Mouse (Mus musculus): Measurements from ENCODE around the gene Gm42715.
A peak's percentile ranks its signal among the peaks of the same experiment; 100 is the strongest.

The Gm42715 gene

DNA sequence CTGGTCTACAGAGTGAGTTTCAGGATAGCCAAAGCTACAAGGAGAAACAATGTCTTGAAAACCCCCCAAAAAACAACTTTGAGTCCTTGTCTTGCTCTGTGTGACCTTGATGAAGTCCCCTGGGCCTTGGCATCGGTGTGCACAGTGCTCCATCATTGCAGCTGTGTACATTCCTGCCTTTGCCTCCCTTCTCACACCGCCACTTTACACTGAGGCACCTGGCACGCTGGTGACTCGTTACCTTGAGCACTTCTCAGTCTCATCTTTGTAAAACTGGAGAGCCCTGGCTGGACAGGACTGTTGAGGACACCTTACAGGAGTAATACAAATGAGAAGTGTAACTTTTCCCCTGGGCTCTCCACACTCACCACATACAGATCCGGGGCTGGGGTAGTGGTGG, 67.8 kb downstream of the Gm42715 start:
- DNase-seq (ENCODE audit: low spot score), result no peak

DNA sequence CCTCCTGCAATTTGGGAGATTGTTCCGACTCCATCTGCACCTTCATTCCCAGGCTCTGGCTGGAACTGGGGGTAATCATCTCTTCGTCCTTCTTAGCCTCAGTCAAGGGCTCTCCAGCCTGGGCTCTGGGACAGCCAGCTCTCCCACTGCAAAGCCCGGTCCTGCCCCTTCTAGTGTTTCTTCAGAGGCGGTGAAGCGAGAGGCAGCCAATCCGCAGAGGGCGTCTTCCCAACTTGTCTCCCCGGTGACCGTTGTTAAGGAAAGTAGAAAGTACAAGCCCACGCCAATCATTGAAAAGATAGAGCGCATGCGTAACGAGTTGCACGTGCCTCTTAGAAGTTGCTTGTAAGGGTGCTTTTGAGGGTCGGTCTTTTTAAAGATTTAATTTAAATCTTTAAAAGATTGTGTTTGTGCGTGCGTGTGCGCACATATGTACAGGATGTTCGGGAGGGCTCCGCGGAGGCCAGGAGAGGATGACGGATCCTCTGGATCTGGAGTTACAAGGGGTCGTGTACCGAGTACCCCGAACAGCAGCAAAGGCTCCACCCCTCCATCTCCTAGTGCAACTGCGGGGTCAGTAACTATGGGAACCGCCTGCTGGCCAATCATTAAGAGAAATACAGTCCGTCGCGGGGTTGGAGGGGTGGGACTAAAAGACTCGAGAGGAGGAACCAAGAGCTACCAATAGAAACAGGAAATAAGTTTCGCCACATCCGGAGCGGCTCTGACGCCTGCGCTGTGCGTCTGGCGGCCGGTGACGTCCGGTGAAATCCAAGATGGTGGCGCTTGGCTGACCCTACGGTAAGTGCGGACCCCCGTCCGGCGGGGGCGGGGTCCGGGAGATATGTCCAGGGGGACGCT, 68.9 kb downstream of the Gm42715 start, which contains the start of the genes Ccdc189 and Rnf40:
Gene Ccdc189 (minus strand): TSS at position 585 of the 861 bp plus-strand sequence.
Gene Rnf40 (plus strand): TSS at position 757 of the 861 bp plus-strand sequence.
- peak; percentile 69 for DNase-seq (ENCODE audit: low spot score)

GRCm38 (mm10) chr7:127588901-127589300, 69.5 kb downstream of the Gm42715 start:
- no peak for DNase-seq (ENCODE audit: low spot score)

DNA sequence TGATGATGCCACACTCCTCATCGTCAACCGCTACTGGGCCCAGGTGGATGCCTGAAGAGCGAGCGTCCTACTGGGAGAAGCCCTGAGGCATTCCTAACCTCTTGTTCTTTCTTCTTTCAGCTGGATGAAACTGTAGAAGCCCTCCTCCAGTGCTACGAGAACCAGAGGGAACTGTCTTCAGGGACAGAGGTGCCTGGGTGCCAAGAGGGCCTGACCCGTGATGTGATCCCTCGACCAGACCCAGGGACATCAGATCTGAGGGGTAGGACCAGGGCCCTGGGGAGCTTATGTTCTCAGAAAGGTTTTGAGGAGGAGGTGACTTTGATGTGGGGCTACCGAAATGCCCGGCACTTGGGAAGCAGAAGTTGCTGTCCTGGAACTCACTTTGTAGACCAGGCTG, 70.3 kb downstream of the Gm42715 start:
- no peak for DNase-seq (ENCODE audit: low spot score)

- no peak for DNase-seq (ENCODE audit: low spot score)
Observed at GRCm38 (mm10) chr7:127591108-127591507, 71.7 kb downstream of the Gm42715 start.

DNA sequence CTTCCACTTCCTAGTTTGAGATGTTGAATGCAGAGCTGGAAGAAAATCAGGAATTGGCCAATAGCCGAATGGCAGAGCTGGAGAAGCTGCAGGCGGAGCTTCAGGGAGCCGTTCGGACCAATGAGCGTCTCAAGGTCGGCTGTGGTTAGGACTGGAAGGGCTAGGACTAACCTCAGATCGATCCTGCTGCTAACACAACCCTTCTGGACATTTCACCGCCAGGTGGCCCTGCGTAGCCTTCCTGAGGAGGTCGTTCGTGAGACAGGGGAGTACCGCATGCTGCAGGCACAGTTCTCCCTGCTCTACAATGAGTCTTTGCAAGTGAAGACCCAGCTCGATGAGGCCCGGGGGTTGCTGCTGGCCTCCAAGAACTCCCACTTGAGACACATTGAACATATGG, 73.2 kb downstream of the Gm42715 start:
- no peak for DNase-seq (ENCODE audit: low spot score)

GRCm38 (mm10) chr7:127596747-127597146, 77.4 kb downstream of the Gm42715 start:
- DNase-seq (ENCODE audit: low spot score), result no peak

GRCm38 (mm10) chr7:127600612-127601011, 81.2 kb downstream of the Gm42715 start:
- no peak for DNase-seq (ENCODE audit: low spot score)

- DNase-seq (ENCODE audit: low spot score), result no peak
Observed at GRCm38 (mm10) chr7:127601735-127602134, 82.4 kb downstream of the Gm42715 start.

DNA sequence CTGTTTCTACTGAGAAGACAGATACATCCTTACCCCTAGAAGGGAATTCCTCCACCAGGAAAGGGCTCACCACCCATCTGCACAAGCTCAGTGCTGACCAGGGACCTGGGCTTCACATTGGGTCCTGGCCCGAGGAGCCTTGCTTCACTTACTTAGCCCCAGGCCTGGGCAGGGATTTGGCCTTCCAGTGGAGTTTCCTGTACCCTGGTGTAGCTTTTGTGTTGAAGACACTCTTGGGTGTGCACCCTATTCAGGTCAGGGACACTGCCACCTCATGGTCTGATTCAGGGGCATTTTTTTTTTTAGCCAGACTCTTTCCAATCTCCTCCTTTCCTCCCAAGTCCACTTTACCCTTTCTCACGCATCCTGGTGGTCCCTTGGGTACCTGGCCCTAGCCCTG, 83.5 kb downstream of the Gm42715 start:
- DNase-seq (ENCODE audit: low spot score), result no peak

DNA sequence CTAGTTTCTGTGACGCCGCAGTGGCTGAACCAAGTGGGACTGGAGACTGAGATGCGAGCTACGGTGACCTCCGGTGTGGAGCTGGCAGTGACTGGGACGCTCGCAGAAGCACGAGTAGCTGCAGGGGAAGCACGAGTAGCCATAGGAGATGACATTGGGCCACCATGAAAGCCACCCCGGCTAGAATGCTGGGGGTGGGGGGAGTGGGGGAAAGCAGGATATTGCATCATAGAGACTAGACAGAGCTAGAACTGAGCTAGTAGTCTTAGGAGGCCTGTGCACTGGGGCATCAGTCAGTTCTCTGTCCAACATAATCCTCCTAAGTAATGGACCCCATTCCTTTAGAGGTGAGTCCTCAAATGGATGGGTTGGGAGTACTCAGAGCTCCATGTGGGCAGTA, 84.9 kb downstream of the Gm42715 start:
- no peak for DNase-seq (ENCODE audit: low spot score)

GRCm38 (mm10) chr7:127607150-127607549, 87.8 kb downstream of the Gm42715 start:
- DNase-seq (ENCODE audit: low spot score), result no peak

DNA sequence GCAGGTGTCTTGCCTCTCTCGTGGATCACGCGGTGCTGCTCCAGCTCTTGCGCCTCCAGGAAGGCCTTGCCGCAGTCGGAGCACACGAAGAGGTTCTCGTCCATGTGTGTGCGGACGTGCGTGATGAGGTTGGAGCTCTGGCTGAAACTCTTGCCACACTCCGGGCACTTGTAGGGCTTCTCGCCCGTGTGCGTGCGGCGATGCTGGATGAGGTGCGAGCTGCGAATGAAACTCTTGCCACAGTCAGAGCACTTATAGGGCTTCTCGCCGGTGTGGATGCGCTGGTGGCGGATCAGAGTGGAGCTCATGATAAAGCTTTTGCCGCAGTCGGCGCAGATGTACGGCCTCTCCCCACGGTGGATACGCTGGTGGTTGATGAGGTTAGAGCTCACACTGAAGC, 91.6 kb downstream of the Gm42715 start:
- no peak for DNase-seq (ENCODE audit: low spot score)

DNA sequence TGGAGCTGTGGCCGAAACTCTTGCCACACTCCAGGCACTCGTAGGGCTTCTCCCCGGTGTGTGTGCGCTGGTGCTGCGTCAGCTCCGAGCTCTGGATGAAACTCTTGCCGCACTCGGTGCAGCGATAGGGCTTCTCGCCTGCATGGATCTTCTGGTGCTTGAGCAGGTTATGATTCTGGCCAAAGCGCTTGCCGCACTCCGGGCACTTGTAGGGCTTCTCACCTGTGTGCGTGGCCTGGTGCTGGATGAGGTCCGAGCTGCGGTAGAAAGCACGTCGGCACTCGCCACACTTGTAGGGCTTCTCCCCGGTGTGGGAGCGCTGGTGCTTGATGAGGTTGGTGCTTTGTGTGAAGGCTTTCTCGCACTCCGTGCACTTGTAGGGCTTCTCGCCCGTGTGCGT, 92.2 kb downstream of the Gm42715 start:
- no peak for DNase-seq (ENCODE audit: low spot score)

DNA sequence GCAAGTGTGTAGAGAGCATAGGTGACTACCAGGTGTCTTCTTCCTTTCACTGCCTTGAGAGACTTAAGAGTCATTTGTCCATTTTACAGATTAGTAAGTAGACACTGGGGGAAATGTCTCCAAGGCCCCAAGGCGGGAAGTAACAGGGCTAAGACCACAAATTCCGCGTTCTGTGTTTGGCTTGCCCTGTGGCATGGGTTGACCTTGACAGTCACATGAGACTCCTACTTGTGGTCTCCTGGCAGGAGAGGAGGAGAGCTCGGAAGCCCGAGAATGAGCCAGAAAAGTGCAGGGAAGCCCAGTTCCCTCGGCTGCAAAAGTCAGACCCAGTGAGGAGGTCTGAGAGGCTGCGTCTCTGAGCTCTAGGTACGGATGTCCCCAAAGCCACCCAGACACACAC, 94.1 kb downstream of the Gm42715 start:
- no peak for DNase-seq (ENCODE audit: low spot score)

GRCm38 (mm10) chr7:127614091-127614490, 94.7 kb downstream of the Gm42715 start:
- DNase-seq (ENCODE audit: low spot score), result no peak

DNA sequence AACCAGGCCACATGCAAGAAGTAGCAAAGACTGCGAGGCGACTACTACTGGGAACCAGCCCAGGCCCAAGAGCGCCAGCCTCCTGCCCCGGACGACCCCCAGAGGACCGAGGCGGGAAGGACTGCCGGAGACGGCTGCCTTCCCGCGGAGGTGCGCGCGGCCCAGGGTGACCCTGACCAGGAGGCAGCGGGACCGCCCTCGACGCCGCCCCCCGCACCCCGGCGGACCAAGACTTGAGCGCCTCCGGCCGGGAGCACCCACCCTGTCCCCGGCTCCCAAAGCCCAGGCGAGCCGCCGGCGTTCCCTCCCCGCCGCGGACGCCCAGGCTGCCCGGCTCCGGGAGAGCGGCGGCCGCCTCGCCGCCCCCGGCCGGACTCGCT, 95.1 kb downstream of the Gm42715 start:
- DNase-seq (ENCODE audit: low spot score), result no peak

DNA sequence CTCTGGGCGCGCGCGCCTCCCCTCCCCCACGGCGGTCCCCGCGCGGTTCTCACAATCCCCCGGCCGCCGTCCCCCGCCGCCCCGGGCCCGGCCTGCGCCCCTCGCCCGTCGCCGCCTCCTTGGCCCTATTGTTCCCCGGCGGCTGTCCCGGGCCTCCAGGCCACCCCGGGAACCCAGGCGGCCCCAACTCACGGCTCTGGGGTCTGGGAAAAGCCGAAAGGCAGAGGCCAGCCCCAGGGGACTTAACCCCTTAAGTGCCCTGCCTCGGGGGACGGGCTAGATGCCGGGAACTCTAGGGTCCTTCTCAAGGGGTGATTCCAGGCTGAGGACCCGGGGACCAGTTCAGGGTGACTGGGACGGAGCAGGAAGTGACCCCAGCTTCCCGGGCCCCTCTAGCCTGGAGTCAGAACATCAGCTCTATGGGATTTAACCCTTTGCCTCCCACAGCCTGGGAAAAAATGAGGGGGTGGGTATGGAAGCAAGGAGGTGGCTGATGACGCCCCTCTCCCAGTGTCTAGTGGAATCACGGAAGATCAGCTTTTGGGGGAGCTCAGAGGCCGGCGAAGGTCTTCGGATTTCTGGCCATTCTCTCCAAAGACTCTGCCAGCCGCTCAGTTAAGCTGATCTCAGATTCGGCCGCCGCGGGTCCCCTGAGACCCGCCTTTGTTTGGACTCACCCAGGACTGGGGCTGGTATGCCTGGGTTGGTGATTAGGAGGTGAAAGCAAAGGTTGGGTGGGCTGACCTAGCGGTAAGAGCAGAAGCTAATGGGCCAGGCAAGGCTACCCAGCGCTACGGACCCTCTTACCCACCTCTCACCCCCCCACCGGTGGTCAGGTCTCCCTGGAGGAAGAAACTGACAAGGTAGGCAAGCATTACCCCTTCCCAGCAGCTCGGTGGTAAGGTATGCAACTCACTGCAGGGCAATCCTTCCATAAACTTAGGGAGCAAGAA, 95.8 kb downstream of the Gm42715 start, which contains the start of gene Zfp629:
Gene Zfp629 (minus strand): TSS at position 907 of the 953 bp plus-strand sequence.
- DNase-seq (ENCODE audit: low spot score), result no peak

GRCm38 (mm10) chr7:127616336-127616735, 97.0 kb downstream of the Gm42715 start:
- DNase-seq (ENCODE audit: low spot score), result no peak

All from urinary bladder, postnatal 10 days (tissue).